Mouse (Mus musculus) mature B cell (primary cell): ENCODE results near the gene Spag7.

Experiments
- in situ Hi-C: fragments of 300-500 bp; cut with MboI; formaldehyde crosslinking; loops from 2 replicates; pipeline ENCODE4 v1.14.3; 2019

The Spag7 gene

DNA sequence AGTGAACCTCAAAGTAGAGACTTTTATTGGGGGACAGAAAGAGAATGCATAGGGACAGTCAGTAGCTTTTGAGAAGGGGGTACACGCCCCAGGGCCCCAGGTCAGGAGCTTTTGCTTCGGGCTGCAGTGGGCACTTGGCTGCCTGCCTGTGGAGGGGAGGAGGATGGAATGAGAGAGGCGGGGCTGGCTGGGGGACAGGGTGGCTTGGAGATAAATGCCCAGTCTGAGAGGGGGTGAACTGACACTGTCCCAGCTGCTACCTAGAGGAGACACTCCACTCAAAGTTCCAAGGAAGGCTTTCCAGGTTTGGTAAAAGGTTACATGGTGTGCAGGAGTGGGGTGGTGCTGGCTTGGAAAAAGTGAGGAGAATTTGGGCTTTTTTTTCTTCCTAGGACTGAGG lies 12.3 kb downstream of the Spag7 start, which contains the start of gene Eno3:
TSS of gene Eno3 (plus strand) at position 239 of the 400 bp plus-strand sequence.
- in situ Hi-C loops: loop anchor here (25.0 kb wide), 1 partner anchor 645 kb away; the partner anchor contains the start of genes Acadvl, Dlg4 and Dvl2

- in situ Hi-C loops: loop anchor here (25.0 kb wide), 1 partner anchor 644 kb away; the partner anchor contains the start of genes Acadvl, Dlg4 and Dvl2
Measured at GRCm38 (mm10) chr11:70656456-70656927, 12.7 kb downstream of the Spag7 start.

DNA sequence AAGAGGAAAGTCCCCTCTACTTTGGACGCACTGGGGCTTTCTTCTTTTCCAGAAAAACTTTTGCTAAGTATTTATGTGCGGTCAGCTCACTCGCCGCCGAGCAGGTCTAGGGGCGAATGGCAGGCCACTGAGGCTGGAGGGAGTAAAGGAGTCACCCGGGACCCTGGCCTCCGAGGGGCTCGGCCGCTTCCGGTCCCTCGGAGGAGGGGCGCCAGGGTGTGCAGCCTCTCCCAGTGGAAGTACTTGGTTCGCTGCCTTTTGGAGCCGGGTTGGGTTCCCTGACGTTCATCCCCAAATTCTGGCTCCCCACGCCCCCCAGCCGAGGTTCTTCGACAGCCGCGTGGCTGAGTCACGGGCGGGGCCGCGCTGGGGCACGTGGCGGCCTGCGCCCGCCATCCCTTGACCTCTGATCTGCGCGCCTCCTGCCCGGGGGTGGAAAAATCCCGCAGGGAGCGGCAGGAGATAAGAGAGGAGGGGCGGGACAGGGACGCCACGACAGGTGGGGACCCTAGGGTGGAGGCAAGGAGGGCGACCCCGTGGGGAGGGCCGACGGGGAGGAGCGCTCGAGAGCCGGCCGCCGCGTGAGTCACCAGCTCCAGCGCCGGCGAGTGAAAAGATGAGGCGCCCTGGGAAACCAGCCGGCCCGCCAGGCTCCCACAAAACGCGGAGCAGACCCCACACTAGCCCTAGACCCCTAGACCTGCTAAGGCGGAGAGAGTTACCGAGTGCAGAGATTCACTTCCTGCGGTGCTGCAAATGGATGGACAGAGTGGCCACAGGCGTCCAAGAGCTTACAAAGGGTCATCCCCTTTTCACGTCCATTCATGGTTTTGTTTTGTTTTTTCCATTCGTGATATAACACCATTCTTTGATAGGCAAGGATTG lies 13.4 kb downstream of the Spag7 start:
- in situ Hi-C loops: loop anchor here (25.0 kb wide), 1 partner anchor 644 kb away; the partner anchor contains the start of genes Acadvl, Dlg4 and Dvl2

DNA sequence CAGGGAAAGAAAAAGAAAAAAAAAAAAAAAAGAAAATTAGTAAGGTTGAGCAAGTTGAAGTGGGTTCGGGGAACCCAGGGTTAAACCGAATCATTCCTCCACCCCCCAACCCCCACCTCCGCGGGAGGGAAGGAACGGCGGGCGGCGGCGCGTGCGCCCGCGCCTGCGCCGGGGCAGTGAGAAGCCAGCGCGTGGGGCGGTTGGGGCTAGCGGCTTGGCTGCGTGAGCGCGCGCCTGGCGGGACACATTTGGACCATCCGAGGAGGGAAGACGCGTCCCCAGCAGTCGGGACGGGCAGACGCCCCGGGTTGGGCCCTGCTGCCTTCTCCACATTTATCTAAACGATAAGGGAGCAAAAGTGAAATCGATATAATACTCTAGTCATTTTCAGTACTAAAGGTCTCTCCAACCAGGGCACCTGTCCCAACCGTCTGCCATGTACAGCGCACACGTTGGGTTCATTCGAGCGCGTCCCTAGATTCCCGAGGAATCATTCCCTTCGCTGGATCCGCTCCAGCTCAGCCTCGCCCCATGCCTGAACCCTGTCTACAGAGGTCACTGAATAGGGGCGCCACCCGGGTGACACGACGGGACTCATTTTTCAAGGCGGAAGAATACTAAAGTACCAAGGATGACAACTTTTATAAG lies 14.2 kb downstream of the Spag7 start:
- in situ Hi-C loops: loop anchor here (25.0 kb wide), 1 partner anchor 643 kb away; the partner anchor contains the start of genes Acadvl, Dlg4 and Dvl2

- in situ Hi-C loops: loop anchor here (25.0 kb wide), 1 partner anchor 642 kb away; the partner anchor contains the start of genes Acadvl, Dlg4 and Dvl2
Measured at GRCm38 (mm10) chr11:70654198-70654922, 14.9 kb downstream of the Spag7 start, which contains the start of gene Pfn1. Gene Pfn1 (minus strand): TSS chr11:70654644.

DNA sequence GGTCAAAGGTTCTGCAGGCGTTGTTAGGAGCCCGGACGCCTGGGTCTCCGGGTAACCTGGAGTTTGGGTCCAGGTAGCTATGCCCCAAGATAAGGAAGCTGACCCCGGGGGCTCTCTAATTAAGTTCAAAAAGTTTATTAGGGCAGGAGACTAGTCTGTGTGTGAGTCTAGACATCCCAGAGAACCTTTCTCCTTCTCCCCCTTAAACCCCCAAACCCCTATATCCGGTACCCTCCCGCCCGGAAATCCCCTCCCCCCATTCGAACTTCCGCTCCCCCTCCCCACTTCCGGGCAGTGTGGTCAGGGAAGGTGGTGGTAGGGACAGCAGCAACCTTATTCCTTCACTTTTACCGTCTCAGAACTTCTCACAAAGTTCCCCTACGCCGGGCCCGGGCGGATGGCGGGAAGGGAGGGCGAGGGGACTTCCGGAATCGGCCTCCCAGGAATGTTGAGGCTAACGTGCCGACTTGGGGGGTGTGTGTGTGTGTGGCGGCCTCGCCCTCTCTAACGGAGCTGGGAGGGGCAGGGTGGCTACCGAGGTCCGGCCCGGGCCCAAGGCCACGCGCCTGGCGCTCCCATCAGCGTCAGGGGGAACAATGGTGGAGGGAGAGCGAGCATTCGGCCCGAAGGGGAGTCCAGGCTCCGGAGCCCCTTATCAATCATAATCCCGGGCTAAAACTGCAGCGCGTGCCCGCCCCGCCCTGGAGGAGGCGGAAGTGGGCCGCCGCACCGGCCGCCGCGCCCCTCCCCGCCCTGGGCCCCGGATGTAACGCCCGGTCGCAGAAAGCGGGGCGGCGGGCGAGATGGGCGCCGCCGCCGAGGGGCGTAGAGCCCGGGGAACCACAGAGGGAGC lies 15.6 kb downstream of the Spag7 start:
- in situ Hi-C loops: loop anchor here (25.0 kb wide), 1 partner anchor 641 kb away; the partner anchor contains the start of genes Acadvl, Dlg4 and Dvl2

GRCm38 (mm10) chr11:70652884-70653344 lies 16.3 kb downstream of the Spag7 start:
- in situ Hi-C loops: loop anchor here (25.0 kb wide), 1 partner anchor 641 kb away; the partner anchor contains the start of genes Acadvl, Dlg4 and Dvl2

DNA sequence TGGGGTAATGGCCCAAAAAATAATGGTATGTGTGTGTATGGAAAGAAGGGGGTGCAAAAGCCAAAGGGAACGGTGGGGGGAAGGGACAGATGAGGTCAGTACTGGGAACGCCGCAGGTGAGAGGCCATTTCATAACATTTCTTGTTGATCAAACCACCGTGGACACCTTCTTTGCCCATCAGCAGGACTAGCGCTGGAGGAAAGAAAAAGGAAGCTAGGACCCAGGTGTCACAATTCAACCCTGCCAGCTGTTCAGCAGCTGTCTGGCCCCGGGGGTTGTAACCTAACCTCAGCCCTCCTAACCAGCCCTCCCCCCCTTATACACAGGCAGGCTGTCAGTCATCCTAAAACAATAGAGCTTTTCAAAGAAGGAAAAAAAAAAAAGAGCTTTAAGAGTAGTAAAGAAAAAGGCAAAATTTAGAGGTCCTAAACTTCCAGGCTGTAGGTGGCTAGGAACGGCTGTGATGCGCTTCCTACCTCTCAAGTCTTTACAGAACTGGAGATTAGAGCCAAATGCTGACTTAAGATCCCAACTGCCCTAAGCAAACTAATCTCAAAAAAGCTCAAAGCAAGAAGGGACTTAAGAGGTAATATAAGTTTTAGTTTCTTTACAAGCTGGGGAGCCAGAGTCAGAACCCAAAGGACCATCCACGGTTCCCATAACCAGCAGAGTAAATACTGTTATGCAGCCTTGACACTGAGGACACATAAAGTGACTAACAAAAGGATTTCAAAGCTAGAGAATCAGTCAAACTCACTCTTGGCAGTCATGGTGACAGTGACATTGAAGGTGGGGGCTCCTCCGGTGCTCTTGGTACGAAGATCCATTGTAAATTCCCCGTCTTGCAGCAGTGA lies 17.0 kb downstream of the Spag7 start:
- in situ Hi-C loops: loop anchor here (25.0 kb wide), 1 partner anchor 640 kb away; the partner anchor contains the start of genes Acadvl, Dlg4 and Dvl2

DNA sequence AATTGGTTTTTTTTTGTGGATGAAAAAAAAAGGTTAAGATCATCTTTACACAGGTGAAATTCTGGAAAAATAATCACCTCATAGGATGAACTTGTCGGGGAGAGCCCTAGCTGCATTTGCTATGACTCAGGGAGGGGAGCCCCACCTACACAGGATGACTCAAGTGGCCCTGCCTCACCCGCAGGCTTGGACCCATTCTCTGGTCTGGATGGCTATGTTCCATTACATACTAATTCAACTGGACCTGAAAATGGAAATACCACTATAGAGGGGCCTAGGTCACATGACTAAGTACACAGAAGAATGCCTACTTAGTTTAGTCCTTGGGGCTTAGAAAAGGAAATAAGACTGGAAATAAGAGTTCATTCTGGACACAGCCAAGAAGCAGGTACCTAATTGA lies 17.8 kb downstream of the Spag7 start:
- in situ Hi-C loops: loop anchor here (25.0 kb wide), 1 partner anchor 639 kb away; the partner anchor contains the start of genes Acadvl, Dlg4 and Dvl2

DNA sequence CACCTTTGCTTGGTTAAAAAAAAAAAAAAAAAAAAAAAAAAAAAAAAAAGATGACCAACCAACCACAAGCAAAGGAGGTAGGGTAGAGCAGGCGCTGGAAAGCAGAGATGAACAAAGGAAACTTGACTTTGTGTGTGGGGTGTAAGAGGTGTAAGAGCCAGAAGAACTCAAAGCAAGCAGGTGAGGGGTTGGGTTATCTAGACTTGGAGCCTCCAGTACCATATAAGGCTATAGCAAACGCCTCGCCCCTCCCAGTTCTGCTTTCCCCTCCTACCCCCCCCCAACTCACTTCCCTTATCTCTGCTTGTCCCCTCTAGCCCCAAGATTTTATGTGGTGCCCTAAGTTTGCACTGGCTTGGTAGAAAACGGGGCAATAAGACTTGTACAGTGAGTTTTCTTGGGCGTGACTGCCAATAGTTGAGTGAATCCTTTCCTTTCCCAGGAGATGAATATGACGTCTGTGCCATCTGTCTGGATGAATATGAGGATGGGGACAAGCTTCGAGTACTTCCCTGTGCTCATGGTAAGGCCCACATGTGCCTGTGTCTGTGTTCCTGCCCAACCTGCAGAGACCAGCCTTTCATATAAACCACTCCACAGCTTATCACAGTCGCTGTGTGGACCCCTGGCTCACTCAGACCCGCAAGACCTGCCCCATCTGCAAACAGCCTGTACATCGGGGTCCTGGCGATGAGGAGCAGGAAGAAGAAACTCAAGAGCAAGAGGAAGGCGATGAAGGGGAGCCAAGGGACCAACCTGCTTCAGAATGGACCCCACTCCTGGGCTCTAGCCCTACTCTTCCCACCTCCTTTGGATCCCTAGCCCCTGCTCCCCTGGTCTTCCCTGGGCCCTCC lies 18.7 kb downstream of the Spag7 start:
- in situ Hi-C loops: loop anchor here (25.0 kb wide), 1 partner anchor 638 kb away; the partner anchor contains the start of genes Acadvl, Dlg4 and Dvl2

- in situ Hi-C loops: no loop called here
Measured at GRCm38 (mm10) chr11:70649185-70649734, 20.0 kb downstream of the Spag7 start.

GRCm38 (mm10) chr11:70648512-70648911 lies 20.7 kb downstream of the Spag7 start:
- in situ Hi-C loops: no loop called here

DNA sequence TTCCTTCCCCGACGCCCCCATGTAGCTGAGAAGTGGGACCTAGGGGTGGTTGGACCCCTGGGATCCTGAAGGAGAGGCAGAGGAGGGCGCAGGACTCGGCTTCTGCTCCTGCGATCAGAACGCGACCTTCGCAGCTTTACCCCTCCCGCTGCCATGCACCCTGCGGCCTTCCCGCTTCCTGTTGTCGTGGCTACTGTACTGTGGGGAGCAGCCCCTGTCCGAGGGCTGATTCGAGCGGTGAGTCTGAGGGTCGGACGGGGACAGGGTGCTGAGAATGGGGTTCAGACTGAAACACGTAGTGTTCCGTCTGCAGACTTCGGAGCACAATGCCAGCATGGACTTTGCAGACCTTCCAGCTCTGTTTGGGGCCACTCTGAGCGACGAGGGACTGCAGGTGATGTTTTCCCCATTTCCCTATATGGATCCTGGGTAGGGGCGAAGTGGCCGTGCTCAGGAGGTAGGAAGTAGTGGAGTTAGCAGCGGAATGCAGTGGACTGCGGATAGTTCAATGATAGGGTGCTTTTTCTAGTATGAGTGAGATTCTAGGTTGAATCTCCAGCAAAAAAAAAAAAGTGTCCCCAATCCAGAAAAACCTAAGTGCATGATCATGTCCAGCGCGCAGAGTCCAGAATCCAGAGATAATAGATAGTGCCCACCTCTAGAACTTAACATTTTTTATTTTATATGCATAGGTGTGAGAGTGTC lies 21.3 kb downstream of the Spag7 start:
- in situ Hi-C loops: no loop called here

DNA sequence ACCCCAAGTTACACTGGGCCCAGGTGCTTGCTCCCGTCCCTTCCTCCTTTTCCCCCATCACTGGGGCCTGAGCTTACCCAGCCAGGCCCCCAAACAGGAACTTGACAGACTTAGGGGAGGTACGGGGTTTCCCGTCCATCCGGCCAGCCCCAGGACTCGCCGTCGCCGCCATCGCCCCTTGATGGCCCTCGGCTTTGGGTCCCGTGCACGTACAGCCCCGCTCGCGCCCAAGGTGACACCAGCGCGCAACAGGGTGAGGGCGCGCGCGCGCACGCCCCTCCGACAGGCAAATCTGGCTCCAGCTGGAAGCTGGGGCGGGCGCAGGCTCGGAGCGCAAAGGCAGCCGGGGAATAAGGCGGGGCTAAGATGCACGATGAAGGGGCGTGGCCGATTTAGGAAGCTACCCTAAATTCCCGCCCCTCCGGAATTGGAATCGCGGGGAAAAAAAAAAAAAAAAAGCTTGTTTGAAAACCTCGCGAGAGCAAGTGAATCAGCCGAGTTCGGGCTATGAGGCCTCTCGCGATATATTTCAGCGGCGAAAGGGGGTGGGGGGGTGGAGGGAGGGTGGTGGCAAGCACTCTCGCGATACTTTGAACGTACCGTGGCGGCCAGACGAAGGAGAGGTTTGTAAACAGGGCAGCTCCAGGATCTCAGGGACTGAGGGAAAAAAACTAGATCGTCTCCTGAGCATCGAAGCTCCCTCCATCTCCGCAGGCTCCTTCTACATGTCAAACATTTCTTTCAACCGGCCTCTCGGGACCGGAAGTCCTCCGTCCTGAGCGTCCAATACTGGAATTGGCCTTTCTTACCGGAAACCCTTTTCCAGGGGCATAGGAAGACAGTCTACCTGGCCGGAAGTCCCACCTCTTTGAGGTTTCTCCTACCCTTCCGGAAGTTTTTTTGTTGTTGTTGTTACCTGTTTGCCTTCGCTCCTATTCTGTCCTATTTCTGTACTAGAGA lies 22.2 kb downstream of the Spag7 start, which contains the start of the genes Rnf167 and Slc25a11:
TSS of gene Rnf167 (plus strand) at position 545 of the 960 bp plus-strand sequence.
TSS of gene Slc25a11 (minus strand) at position 789 of the 960 bp plus-strand sequence.
- in situ Hi-C loops: no loop called here

- in situ Hi-C loops: no loop called here
Measured at GRCm38 (mm10) chr11:70646259-70646555, 23.0 kb downstream of the Spag7 start.
